Mouse (Mus musculus): ENCODE results near the gene Calcr. TPM values are rescaled to one million over a fixed set of nuclear protein-coding genes. Genes with fewer than 3 reads are reported as not detected.

The Calcr gene
- not detected for polyA plus RNA-seq (2017; shearing (Covaris generic))

DNA sequence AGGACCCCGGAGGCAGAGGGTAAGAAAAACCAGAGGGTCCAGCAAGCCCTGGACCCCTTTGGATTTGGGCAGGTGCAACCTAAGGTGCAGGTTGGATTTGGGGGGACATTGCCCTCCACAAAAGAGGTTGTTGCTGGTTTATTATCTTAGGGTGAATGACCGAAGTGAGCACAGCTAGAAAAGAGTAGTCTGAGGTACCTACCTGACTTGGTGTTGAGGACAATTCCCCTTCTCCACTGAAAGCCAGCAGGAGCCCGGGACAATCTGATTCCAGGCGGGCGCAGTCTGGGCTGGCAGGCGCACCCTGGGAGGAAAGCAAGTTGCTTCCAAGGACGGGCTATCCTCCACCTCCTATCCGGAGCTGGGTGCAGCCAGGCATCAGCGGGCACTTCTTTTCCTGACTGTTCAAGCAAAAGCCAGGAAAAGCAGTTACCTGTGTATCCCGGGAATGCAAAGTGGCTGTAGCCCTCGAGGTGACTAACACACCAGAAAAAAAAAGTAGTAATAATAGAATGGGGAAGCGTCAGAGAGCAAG, at the start of gene Calcr:
Gene Calcr (minus strand): TSS at position 485 of the 535 bp plus-strand sequence.

Other genes starting within 250 kb of the Calcr start
- 0.59 TPM for gene Tfpi2, start 224.2 kb upstream of the Calcr start, polyA plus RNA-seq (2017; shearing (Covaris generic))
- gene Gngt1, start 229.1 kb upstream of the Calcr start, polyA plus RNA-seq (2017; shearing (Covaris generic)) = 0.50 TPM
- not detected for gene Gng11, start 239.2 kb upstream of the Calcr start, polyA plus RNA-seq (2017; shearing (Covaris generic))